Mouse (Mus musculus): ENCODE data around the gene Hdac10.

Hdac10 gene

DNA sequence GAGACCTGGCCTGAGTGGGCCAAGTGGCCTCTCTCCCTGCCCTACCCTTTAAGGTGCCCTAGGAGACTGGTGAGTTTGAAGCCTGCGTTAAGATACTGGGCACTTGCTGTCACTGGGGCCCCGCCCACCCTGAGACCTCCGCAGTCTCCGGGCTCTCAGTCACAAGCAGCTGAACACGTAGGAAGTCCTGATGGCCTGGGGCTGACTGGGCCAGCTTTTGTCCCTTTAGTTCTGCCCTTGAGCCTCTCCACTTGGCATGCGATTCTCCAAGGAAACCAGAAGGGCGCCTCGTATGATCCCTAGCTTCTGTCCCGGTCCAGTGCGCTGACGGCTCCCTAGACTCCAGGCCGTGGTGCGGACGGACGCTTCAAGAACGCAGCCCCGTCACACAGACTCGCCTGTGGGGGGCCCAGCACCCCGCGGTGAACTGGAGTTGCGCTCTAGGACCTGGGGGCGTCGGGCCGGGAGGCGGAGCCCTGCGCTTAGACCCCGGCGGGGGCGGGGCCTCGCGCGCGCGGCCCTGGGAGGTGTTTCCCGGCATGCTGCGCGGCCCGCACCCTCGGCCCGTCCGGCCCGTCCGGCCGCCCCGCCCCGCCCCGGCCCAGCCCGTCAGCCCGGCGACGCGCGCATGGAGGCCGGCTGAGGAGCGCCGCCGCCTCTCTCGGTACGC is 52.9 kb downstream of the Hdac10 start:
- DNase-seq (ENCODE audit: low spot score) = peak; percentile 90

DNA sequence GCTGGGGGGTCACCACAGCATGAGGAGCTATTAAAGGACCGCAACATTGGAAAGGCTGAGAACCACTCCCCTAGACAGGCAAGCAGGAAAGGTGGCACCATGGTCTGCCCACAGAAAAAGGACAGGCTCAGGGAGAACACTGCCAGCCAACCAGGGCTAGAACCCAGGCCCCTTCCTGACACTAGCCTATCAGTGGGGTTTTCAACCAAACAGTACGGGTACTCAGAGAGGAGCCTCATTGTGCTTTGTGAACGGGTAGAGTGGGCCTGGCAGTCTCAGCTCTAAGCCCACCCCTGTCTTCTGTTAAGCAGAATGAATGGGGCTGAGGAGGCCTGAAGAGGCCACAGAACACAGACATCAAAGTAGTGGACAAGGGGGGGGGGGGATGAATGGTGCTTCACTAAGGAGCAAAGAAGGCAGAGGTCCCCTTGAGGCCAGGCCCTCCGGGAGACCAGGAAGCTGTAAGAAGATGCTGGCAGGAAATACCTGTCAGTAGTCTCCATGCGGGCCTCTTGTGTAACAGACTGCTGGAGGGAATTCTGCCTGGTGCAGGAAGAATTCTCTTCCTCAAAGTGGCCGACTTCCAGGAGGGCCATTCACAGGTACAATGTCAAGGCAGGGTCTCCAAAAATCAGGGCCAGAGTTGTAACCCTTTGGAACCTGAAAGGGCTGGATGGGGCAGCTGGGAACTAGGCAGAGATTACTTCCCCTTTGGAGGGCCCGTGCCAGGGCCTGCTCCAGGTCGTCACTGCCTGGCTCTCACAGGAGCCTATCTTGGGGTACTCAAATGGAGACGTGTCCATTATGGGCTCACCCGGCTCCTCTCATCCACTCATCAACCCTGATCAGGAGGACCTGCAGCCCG is 53.7 kb downstream of the Hdac10 start, which contains the start of gene Trabd:
Trabd (plus strand) TSS at position 512 of the 865 bp plus-strand sequence.
- DNase-seq (ENCODE audit: low spot score) = no peak

DNA sequence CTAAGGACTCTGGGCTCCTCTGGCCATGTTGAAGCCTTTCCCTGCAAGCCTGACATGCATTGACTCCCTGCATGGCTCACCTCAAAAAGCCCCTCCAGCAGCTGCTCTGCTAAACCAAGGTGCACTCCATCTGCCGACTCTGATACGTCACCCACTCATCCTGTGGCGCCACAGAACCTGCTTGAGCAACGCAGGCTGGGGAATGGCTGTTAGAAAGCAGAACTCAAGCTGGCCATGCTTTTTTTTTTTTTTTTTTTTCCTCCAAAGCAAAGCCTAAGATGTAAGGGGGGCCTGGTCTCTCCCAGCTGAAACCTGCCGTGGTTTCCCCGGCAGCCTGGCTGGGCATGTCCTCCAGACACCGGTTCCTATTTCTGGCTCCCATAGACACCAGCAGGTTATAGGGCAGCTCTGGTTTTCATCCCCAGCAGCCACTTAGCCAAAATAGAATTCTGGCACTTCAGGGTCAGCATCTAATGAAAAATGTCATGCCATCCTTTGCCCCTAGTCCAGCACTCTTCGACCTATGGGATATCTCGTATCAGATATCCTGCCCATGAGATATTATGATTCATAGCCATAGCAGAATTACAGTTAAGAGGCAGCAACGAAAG is 54.4 kb downstream of the Hdac10 start:
- no peak for DNase-seq (ENCODE audit: low spot score)

All from retina, embryonic 14.5 days (tissue).